Mouse (Mus musculus): ENCODE measurements at regions not wholly inside any gene's neighbourhood (a gene's known extent, or its start where the extent isn't known, plus 50 kb on each side); places are given as distances from the start of the nearest gene placed in this dataset.

GRCm38 (mm10) chr4:83991195-83991594 is 465.9 kb downstream of the Ccdc171 start:
- Histone ChIP-seq H3K27me3 (ENCODE audit: control insufficient read depth, insufficient read depth, low read length) (no peaks in the 10 kb centered on the region), H3K36me3 (ENCODE audit: control insufficient read depth, insufficient read depth, low read length) (no peaks in the 10 kb centered on the region), H3K4me1 (replicated peaks; ENCODE audit: control insufficient read depth, insufficient read depth, low read length) (0 out of 2 replicates have a peak, but pooled peaks cover 4% of the 10 kb centered on the region), H3K27ac (ENCODE audit: control insufficient read depth, insufficient read depth, low read length) (no peak overlapping the region), H3K4me3 (ENCODE audit: control insufficient read depth, insufficient read depth, low read length) (no peak overlapping the region)
- 21% methylated on average over 4 of the region's 4 CpGs for WGBS
- TF ChIP-seq POLR2A (IDR thresholded peaks at IDR 0.05; ENCODE audit: control insufficient read depth, extremely low read depth, insufficient read depth, low read length, poor library complexity) (no peak), CTCF (IDR thresholded peaks at IDR 0.05; ENCODE audit: borderline replicate concordance, control insufficient read depth, extremely low read depth, insufficient read depth, low read length, poor library complexity) (no peak)
- no peak for DNase-seq

GRCm38 (mm10) chr4:83997079-83997478 is 471.7 kb downstream of the Ccdc171 start:
- Histone ChIP-seq H3K27ac (ENCODE audit: control insufficient read depth, insufficient read depth, low read length) (no peak overlapping the region), H3K36me3 (ENCODE audit: control insufficient read depth, insufficient read depth, low read length) (no peaks in the 10 kb centered on the region), H3K27me3 (ENCODE audit: control insufficient read depth, insufficient read depth, low read length) (no peaks in the 10 kb centered on the region), H3K4me3 (ENCODE audit: control insufficient read depth, insufficient read depth, low read length) (no peak overlapping the region), H3K4me1 (replicated peaks; ENCODE audit: control insufficient read depth, insufficient read depth, low read length) (0 out of 2 replicates have a peak, but pooled peaks cover 2% of the 10 kb centered on the region)
- TF ChIP-seq POLR2A (IDR thresholded peaks at IDR 0.05; ENCODE audit: control insufficient read depth, extremely low read depth, insufficient read depth, low read length, poor library complexity) (no peak), CTCF (IDR thresholded peaks at IDR 0.05; ENCODE audit: borderline replicate concordance, control insufficient read depth, extremely low read depth, insufficient read depth, low read length, poor library complexity) (no peak)
- DNase-seq, result no peak
- WGBS, result 85% methylated on average over 4 of the region's 4 CpGs

DNA sequence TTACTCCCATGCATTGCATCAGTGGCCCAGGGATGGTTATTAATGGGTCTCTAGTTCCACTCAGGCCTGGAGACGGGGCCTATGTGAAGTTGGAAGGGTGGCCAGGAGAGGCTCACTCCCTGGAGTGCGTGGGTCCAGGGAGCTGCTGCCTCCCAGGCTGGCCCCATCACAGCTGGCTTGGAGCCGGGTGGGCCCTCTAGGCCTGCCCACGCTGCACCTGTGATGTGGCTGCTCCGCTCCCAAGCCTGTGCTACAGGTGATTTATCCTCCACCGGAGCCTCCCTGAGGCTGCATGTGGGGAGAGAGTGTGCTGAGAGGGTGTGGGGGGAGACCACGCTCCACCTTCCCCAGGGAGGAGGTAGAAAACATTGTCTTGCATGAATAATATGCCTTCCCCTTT is 476.3 kb downstream of the Ccdc171 start:
- Histone ChIP-seq H3K4me3 (ENCODE audit: control insufficient read depth, insufficient read depth, low read length) (no peak overlapping the region), H3K27ac (ENCODE audit: control insufficient read depth, insufficient read depth, low read length) (no peak overlapping the region), H3K27me3 (ENCODE audit: control insufficient read depth, insufficient read depth, low read length) (no peaks in the 10 kb centered on the region), H3K4me1 (replicated peaks; ENCODE audit: control insufficient read depth, insufficient read depth, low read length) (0 out of 2 replicates have a peak, but pooled peaks cover 2% of the 10 kb centered on the region), H3K36me3 (ENCODE audit: control insufficient read depth, insufficient read depth, low read length) (no peaks in the 10 kb centered on the region)
- 51% methylated on average over 7 of the region's 7 CpGs for WGBS
- no peak for TF ChIP-seq CTCF (IDR thresholded peaks at IDR 0.05; ENCODE audit: borderline replicate concordance, control insufficient read depth, extremely low read depth, insufficient read depth, low read length, poor library complexity)
- no peak for TF ChIP-seq POLR2A (IDR thresholded peaks at IDR 0.05; ENCODE audit: control insufficient read depth, extremely low read depth, insufficient read depth, low read length, poor library complexity)
- DNase-seq, result no peak

- 95% methylated on average over 7 of the region's 7 CpGs for WGBS
- Histone ChIP-seq H3K36me3 (ENCODE audit: control insufficient read depth, insufficient read depth, low read length) (no peaks in the 10 kb centered on the region), H3K27ac (ENCODE audit: control insufficient read depth, insufficient read depth, low read length) (no peak overlapping the region), H3K4me3 (ENCODE audit: control insufficient read depth, insufficient read depth, low read length) (no peak overlapping the region), H3K27me3 (ENCODE audit: control insufficient read depth, insufficient read depth, low read length) (no peaks in the 10 kb centered on the region), H3K4me1 (replicated peaks; ENCODE audit: control insufficient read depth, insufficient read depth, low read length) (0 out of 2 replicates have a peak, but pooled peaks cover 2% of the 10 kb centered on the region)
- DNase-seq, result no peak
- TF ChIP-seq POLR2A (IDR thresholded peaks at IDR 0.05; ENCODE audit: control insufficient read depth, extremely low read depth, insufficient read depth, low read length, poor library complexity), result no peak
Observed at GRCm38 (mm10) chr4:84004055-84004778, 478.9 kb downstream of the Ccdc171 start.

- H3K27ac ChIP-seq (ENCODE audit: control insufficient read depth, insufficient read depth, low read length), result no peak overlapping the region
- H3K4me3 ChIP-seq (ENCODE audit: control insufficient read depth, insufficient read depth, low read length), result no peak overlapping the region
- no peaks in the 10 kb centered on the region for H3K36me3 ChIP-seq (ENCODE audit: control insufficient read depth, insufficient read depth, low read length)
- 0 out of 2 replicates have a peak, but pooled peaks cover 2% of the 10 kb centered on the region for H3K4me1 ChIP-seq (replicated peaks; ENCODE audit: control insufficient read depth, insufficient read depth, low read length)
- TF ChIP-seq POLR2A (IDR thresholded peaks at IDR 0.05; ENCODE audit: control insufficient read depth, extremely low read depth, insufficient read depth, low read length, poor library complexity) (no peak), CTCF (IDR thresholded peaks at IDR 0.05; ENCODE audit: borderline replicate concordance, control insufficient read depth, extremely low read depth, insufficient read depth, low read length, poor library complexity) (no peak)
- DNase-seq, result no peak
- no peaks in the 10 kb centered on the region for H3K27me3 ChIP-seq (ENCODE audit: control insufficient read depth, insufficient read depth, low read length)
- 94% methylated on average over 10 of the region's 10 CpGs for WGBS
Observed at GRCm38 (mm10) chr4:84004786-84005382, 479.5 kb downstream of the Ccdc171 start.

DNA sequence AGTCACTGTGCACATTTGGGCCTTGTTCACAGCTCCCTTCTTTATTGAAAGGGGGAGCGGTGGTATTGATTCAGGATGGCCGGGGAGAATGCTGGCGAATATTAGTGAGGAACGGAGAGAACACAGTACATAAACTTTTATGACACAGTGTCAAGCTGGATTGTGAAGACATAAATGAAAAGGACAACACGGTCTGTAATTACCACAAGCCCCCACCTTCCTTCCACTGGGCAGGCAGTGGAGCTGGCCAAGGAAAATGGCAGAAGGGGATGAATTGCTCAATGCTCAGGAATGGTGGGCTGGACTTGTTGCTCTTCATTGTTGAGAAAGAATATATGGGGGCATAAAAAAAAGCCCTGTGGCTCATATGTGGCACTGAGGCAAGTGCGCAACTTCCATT is 486.6 kb downstream of the Ccdc171 start:
- Histone ChIP-seq H3K27ac (ENCODE audit: control insufficient read depth, insufficient read depth, low read length) (no peak overlapping the region), H3K4me3 (ENCODE audit: control insufficient read depth, insufficient read depth, low read length) (no peak overlapping the region), H3K27me3 (ENCODE audit: control insufficient read depth, insufficient read depth, low read length) (no peaks in the 10 kb centered on the region), H3K36me3 (ENCODE audit: control insufficient read depth, insufficient read depth, low read length) (no peaks in the 10 kb centered on the region), H3K4me1 (replicated peaks; ENCODE audit: control insufficient read depth, insufficient read depth, low read length) (no peaks in the 10 kb centered on the region)
- over 99% methylated on average over 6 of the region's 6 CpGs for WGBS
- TF ChIP-seq POLR2A (IDR thresholded peaks at IDR 0.05; ENCODE audit: control insufficient read depth, extremely low read depth, insufficient read depth, low read length, poor library complexity), result no peak
- no peak for TF ChIP-seq CTCF (IDR thresholded peaks at IDR 0.05; ENCODE audit: borderline replicate concordance, control insufficient read depth, extremely low read depth, insufficient read depth, low read length, poor library complexity)
- no peak for DNase-seq

Data from thymus, adult 2 months (tissue).